Mouse (Mus musculus): ENCODE results near the gene Spns2.

GRCm38 (mm10) chr11:72471381-72471780 lies 18.3 kb downstream of the Spns2 start:
- no peak for TF ChIP-seq CTCF (IDR thresholded peaks at IDR 0.05)
- TF ChIP-seq EP300 (IDR thresholded peaks at IDR 0.05) = no peak

Measured in lung, postnatal 0 days (tissue).